Mouse (Mus musculus) thymus, postnatal 36 days (tissue): ENCODE measurements around the gene Zfp870.

Source experiments
- DNase-seq, 2 experiments: peaks; one replicate each; pipeline ENCODE4 v3.0.0; 2022; ENCODE audit warnings: mixed read lengths in 2 of 2

Gene Zfp870

DNA sequence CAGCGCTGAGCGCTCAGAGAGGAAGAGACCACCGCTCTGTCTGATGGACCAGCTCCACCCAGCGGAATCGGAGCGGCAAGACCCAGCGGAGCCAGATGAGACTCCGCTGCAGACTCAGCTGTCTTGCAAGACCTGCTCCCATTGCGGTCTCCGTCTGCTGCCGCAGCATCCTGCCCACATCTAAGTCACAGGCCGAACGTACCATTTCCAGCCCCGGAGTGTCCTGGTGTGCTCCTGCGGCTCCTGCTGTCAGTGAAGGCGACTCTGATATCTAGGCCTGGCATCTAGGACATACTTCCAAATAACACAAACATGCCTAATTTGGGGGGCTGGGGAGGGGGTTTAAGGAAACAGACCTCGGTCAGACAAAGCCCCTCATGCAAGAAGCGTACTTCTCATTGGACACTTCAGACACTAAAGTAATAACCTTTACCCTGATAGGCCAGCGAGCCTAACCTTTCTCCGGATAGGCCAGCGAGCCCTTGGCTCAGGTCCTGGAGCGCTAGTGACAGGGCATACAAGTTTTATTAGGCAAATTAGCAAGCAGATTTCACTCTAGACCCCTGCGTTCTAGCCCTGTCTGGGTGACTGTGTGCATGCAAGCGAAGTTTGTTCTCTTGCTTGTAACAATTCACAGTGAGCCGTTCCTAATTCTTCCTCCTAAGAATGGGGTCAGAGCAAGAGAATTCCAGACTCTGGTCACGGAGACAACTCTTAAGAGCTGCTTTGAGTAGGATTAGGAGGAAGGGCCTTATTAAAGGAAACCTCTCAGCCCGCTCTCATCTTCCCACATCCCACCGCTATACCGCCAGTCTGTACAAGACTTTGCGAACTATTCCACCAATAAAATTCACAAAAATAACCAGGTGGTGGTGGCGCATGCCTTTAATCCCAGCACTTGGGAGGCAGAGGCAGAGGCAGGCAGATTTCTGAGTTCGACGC is at the start of gene Zfp870:
Gene Zfp870, minus strand, starts transcription at position 404 of the 942 bp plus-strand sequence.
- DNase-seq = peak; percentile 79 to 87

DNA sequence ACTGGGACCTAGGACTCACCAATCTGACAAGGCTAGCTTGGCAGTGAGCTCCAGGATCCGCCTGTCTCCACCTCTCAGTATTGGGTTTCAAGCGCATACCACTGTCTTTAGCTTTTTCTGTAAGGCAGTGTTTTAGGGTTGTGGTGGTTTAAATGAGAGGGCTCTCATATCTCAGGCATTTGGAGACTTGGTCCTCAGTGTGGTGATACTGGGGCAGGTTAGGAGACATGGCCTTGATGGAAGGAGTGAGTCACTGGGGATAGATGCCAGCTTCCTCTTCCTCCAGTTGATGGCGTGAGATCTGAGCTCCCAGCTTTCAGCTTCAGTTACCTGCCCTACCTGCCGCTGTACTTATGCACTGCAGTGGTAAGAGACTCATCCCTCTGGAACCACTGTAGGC is 48.4 kb upstream of the Zfp870 start:
- DNase-seq = no peak

DNA sequence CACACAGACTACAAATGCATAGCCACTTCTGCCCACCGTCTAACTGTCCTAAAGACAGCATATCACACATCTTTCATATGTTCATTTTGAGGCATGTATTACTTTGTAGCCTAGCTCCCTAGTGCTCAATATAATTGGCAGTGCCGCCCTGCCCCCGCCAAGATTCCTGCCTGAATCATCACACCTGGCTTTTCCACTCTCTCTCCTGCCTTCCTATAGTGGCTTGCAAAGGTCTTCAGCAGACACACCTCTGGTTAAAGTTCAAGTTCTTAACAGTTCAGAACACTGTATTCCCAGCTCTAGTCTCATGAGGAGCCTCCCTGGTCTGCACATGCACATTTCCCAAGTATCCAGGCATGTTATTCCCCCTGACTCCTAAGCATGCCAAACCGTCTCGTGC is 36.4 kb upstream of the Zfp870 start:
- no peak for DNase-seq

DNA sequence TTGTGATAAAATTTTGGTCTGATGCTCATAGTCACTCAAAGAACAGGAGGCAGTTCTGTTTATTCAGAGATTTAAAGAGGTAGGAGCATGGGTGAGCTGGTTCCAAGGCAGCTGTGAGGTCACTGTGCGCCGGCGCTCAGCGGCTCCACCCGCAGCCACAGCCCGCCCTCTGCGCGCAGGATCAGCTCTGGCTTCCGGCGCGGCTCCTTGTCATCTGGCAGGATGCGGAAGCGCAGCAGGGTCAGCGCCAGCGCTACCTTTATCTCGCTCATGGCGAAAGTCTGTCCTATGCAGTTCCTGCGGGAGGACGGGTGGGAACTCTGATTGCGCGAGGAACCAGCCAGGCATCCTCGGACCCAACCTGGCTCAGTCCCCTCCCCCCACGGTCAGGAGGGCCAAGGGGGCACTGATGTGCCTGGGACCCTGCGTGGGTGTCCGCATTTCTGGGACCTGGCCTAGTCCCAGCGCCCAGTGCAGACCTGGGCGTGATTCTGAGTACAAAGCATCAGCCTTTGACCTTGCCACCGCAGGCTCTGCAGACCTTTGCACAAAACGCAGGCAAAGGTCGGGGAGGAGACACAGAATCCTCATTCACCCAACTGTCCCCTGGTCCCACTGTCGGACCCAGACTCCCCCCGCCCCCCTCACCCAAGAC is 33.3 kb upstream of the Zfp870 start:
- DNase-seq = peak; percentile 64 to 77

DNA sequence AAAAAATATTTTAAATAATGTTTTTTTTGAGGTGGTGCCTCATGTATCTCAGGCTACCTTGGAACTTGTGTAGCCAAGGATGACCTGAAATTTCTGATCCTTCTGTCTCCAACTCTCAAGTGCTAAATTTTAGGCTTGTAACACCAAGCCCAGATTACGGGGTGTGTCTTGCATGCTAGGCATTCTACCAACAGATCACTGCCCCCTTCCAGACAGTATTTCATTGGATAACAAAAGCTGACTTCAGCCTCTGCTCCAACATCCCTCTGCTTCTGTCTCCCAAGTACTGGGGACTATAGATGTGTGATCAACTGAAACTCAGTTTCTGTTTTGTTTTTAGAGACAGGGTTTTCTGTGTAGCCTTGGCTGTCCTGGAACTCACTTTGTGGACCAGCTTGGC is 32.2 kb upstream of the Zfp870 start:
- DNase-seq = no peak

DNA sequence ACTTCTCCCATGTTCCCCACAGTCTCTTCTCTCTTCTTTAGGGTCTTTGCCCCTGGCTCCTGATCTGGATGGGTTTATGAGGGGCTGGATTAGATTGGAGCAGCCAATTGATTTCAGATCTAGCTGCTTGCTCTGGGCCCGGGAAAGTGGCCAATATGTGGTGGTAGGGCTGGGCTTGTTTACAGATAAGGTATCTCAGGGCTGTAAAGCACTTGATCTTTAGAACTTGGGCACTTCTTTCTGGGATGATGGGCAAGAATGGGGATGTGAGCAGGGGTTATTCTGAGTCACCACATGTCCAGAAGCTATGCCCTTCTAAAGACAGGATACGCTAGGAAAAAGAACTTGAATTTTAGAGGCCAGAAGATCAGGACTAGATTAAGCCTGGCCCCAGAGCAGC is 27.7 kb upstream of the Zfp870 start:
- no peak for DNase-seq

DNA sequence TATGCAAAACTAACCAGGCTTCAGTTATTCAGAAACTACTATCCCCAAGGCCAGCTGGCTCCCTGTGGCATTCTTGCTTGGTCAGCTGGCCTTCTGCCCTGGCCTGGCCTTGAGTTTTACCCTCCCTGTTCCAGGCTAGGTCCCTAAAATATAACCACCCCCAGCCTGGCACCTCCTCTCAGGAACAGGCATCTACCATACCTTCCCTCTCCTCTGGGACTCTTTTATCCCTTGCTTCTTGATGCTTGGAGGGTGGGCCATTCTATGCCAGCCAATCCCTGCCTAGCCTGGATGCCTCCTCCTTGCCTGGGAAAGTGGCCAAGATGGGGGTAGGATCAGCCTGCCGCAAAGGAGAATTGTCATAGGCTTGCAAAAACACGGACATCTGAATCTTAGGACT is 25.7 kb upstream of the Zfp870 start, which contains the start of gene Cyp4f14:
Gene Cyp4f14, minus strand, starts transcription at position 212 of the 400 bp plus-strand sequence.
- no peak for DNase-seq

DNA sequence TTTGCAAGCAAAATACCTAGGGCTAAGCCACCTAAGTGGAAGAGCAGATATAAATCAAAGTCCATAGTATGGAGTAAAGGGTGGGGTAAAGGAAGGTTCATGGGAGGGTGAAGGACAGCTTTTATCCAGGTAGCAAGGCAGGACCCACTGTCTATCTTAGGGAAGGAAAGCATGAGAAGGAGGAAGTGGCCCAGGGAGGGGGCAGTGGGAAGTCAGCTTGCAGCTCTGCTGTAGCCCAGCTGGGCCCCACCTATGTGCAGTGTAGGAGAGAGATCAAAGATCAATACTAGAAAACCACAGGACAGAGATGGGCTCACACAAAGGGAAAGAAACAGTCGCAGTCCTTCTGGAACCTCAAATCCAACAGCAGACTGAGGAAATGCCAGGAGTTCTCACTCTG is 24.6 kb upstream of the Zfp870 start:
- DNase-seq = no peak

DNA sequence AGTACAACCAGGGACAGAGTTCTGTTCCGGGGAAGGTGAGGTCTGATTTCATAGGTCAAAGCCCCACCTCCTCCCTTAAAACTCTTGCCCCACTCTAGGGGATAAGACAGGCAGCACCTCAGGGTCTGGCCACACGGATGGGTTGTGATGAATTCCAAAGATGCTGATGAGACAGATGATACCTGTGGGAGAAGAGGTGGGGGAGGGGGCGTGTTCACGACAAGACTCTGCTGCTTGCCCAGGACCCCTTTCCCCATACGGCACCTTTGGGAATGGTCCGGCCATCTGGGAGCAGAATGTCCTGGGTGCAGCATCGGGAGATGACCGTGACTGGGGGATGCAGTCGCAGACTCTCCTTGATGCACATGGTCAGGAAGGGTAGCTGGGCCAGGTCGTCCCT is 14.7 kb upstream of the Zfp870 start:
- DNase-seq = no peak

DNA sequence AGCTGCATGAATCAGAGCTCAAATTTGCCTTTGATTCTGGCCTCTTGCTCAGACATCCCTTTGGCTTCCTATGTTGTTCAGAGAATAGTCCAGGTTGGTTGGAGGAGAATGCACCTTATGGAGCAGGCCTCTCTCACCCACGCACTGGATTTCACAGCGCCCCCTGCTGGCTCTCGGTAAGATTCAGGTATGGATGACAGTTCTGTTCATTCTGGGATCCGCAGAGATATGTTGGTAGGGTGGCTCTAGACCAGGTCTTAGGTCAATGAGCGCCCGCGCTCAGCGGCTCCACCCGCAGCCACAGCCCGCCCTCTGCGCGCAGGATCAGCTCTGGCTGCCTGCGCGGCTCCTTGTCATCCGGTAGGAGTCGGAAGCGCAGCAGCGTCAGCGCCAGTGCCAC is 13.8 kb upstream of the Zfp870 start:
- peak; percentile 48 for DNase-seq

DNA sequence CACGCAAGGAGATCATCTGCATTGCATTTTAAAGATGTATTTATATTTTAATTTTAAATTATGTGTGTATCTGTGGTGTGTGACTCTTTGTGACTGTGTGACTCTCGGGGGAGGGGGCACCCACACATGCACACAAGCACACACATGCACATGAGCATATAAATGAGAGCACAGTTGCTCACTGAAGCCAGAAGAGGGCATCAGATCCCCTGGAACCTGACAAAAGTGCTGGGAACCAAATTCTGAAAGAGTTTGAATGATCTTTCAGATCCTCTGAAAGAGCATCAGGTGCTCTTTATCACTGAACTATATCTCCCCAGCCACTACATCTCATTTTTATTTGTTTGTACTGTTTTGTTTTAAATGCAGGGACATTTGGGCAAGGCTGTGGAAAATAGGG is 13.0 kb upstream of the Zfp870 start:
- no peak for DNase-seq

DNA sequence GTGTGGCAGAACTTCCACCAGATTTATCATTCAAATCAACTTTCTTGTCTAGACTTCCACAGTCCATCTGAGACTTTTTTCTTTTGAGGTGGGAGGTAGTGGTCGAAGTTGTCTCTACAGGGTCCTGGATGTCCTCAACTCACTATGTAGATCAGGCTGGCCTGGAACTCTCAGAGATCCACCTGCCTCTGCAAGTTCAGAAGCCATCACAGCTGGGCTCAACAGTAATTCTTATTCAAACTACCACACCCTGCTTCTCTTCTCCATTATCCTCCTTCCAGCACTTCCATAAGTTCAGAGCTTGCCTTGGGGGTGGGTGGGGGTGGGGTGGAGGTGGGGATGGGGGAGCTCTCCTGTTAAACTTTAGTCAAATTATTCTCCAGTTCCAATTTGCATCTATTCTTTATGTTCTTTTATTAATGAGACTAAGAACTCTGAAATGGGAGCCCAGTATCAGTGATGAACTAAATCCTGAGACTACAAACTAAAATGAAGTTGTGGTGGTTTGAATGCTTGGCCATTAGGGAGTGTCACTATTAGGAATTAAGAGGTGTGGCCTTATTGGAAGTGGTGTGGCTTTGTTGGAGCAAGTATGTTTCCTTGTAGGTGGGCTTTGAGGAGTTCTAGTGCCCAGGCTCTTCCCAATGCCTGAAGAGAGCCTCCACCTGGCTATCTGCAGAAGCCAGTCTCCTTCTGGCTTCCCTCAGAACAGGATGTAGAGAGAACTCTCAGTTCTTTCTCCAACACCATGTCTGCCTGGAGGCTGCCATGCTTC is 10.5 kb upstream of the Zfp870 start:
- DNase-seq = no peak

DNA sequence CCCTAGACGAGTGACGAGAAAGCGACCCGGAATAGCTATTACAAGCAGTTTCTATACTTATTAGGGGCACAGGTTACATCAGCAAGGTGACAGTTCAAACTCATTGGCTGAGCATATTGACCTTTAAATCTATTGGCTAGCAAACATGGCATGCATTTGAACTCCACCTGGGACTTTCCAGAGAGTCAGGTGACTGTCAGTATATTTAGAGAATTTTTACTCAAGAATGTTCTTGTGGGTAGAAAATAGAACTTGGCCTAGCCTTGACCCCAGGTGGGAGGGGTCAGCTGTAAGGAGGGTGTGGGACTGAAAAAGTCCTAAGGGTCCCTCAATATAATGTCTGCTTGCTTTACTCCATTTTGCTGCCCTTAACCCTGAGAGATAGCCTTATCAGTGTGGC is 4.0 kb upstream of the Zfp870 start:
- DNase-seq = no peak

DNA sequence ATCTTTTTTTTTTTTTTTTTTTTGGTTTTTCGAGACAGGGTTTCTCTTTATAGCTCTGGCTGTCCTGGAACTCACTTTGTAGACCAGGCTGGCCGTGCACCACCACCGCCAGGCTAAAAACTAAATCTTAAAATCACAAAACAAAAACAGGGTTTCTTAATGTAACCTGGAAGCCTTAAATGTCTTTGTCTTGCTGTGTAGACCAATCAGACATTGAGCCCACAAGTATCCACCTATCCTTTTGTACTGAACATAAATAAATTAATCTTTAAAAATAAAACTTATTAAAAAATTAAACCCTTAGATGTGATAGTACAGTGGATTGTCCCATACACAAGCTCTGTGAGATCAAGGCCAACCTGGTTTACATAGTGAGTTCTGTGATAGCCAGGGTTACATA is 2.5 kb upstream of the Zfp870 start:
- DNase-seq = no peak

DNA sequence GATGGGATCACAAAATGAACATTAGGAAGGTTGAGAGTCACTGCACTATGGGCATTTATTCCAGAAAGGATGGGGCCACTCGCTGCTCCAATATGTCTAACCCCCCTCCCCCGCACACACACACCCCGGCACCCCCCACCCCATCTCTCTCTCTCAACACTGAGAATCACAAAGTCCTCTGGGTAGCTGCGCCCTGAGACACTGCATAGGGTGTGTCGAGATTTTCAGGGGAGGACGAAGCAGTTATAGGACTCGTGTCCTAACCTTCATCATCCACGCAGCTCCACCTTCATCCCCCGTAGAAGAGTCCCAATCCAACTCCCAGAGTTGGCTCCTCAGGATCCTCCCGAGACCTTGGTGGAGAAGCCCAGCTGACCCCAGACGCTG is 597 bp downstream of the Zfp870 start:
- DNase-seq = no peak

DNA sequence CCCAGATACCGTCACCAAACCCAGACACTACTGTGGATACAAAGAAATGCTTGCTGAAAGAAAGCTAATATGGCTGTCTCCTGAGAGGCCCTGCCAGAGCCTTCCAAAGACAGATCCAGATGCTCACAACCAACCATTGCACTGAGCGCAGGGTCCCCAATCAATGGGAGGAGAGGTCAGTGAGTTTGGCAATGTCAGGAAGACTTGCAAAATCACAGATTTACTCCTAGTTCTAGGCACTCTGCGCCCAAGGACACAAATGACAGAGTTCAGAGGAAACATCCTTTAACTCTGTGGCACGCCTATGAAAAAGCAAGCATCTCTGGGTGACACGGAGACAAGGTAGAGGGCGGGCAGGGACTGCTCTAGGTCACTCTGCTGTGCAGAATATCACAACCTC is 1.8 kb downstream of the Zfp870 start:
- DNase-seq = no peak

DNA sequence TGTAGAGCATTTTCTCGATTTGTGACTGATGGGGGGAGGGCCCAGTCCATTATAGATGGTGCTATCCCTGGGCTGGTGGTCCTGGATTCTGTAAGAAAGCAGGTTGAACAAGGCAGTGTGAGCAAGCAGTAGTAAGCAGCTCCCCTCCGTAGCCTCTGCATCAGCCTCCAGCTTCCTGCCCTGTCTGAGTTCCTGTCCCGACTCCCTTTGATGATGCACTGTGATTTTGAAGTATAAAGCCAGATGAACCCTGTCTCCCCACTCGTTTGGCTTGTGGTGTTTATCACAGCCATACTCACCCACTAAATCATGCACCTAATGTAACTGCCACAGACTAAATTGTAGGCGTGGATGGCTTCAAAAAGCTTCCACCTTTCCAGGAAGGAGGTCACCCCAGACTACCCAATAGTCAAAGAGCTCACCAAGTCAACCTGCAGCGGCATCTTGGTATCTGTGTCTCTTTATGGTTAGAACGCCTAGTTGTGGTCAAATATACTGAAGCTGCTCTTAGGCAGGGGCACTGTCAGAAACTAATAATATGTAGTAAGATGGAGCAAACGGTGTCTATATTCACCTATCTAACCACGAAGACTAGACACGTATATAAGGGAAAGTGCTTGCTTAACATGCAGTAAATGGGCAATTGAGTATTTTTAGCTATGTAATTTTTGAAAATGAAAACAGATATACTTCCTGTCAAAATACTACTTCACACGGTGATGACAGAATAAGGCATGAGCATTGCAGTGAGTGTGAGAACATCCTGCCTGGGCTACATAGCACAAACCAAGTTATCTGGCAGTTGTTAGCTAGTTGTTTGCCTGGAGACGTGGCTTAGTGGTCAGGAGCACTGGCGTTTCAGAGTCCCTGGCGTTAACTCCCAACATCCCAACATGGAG is 10.9 kb downstream of the Zfp870 start:
- DNase-seq = no peak

DNA sequence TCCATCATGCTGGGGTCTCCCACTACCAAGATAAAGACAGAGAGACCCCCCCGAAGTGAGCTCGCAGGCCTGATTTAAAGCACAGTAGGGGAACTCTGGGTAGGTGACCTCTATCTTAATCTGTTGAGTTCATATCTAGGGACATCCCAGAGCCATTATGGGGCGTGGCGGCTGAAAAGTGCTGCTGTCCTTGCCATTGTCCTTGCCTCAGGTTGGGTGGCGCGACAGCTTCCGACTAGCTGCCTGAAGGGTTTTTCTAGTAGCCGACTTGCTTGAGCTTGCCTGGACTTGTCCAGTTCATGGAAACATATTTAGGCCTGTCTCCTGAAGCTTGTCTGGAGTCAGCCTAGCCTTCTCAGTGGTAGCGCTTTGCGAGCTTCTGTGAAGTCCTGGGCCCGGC is 12.7 kb downstream of the Zfp870 start:
- DNase-seq = no peak

DNA sequence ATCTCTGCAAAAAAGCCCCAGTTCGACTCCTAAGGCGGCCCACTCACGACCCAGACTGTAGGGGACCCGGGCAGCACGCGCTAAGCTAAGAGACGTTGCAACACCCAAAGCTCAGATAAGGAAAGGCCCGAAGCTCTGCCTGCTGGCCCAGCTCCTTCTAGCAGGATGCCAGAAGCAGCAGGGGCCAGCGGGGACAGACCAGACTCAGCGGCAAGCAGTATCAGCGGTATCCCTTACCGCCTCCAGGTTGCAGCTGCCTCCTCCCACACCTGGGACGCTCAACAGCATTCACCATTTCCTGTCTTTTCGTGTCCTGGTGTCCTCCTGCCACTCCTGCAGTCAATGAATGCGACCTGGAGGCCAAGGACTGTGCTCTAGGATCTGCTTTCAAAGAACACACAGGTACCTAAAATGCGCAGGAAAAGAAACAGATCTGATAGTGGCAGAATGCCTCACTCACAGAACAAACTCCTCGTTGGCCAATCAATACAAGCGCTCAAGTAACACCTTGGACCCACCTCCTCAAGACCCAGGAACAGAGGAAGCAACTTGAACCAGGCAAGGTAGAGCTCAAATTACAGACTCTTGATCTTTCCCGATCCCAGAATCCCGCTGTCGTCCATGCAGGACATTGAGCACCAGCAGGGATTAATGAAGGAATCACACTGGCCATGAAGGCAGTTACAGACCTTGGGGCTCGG is 13.8 kb downstream of the Zfp870 start:
- DNase-seq = no peak

DNA sequence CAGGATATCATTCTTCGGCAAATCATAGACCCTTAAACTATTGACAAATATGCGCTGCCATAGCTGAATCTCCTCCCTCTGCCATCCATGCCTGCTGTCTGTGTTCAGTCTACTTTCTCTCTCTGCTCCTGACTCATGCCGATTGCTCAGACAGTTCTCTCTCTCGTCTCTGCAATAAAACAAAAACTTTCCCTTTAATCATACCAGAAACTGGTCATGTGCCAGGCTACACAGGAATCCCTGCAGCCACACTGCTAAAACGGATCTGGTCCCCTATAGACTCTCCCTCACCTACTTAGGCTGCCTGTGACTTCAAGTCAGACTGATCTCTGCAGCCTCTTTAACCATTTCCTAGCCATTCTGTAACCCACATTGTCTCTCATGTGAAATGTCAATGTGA is 18.7 kb downstream of the Zfp870 start:
- DNase-seq = no peak

DNA sequence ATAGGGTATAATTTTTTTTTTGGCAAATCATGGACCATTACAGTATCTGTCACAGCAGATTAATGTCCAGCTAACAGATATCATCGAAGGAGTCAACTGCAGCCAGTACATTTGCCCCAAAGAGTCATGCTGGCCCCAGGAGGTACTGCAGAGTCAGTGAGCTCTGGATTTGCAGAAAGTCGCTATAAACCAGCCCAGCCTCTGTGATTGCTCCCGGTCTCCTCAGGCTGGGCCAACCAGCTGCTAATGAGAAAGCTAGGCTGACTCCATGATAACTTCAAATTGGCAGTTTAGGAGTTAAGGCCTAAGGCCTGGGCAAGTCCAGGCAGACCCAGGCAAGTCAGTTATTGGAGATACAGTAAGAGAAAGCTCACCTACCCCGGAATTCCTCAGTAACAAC is 19.4 kb downstream of the Zfp870 start:
- no peak for DNase-seq

DNA sequence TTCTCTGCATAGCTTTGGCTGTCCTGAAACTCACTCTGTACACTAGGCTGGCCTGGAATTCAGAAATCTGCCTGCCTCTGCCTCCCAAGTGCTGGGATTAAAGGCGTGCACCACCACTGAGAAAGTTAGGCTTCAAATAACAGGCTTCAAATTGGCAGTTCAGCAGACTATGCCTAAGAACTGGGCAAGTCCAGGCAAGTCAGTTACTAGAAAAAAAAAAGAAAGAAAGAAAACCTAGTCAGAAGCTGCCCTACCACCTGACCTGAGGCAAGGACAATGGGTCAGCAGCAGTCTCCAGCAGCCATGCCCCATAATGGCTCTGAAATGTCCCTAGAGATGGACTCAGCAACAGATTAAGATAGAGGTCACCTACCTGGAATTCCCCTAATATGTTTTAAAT is 20.0 kb downstream of the Zfp870 start:
- DNase-seq = no peak
